Mouse (Mus musculus) kidney, embryonic 16.5 days (tissue): ENCODE measurements around the gene Bckdhb. TPM values are rescaled to one million over a fixed set of nuclear protein-coding genes. Genes with fewer than 3 reads are reported as not detected.
"Not testable (repeated sequence)": the region's sequence is repeated elsewhere in the genome, so short reads cannot be mapped to it uniquely, and the experiment has no call there.

ENCODE experiments used
- ATAC-seq: fragments of 200-750 bp; cut with Nextera tagmentation; 2 replicates; pipeline ENCODE4 v1.8.0; 2017; ENCODE audit warnings: moderate TSS enrichment; ENCODE audit not compliant: low FRiP score, low TSS enrichment
- H3K27ac ChIP-seq: fragments of 300-500 bp; sonication (generic); 2 replicates; pipeline ENCODE4 v1.5.1; 2014; ENCODE audit warnings: low read length
- H3K27me3 ChIP-seq: fragments of 300-500 bp; sonication (generic); 2 replicates; pipeline ENCODE4 v1.6.1; 2014; ENCODE audit warnings: low read length, control low read depth, mixed read lengths; ENCODE audit not compliant: insufficient read depth
- H3K36me3 ChIP-seq: fragments of 300-500 bp; sonication (generic); 2 replicates; pipeline ENCODE4 v1.6.1; 2014; ENCODE audit warnings: low read length, control low read depth, mixed read lengths; ENCODE audit not compliant: insufficient read depth
- H3K4me1 ChIP-seq: fragments of 300-500 bp; sonication (generic); 2 replicates; pipeline ENCODE4 v1.6.1; 2014; ENCODE audit warnings: low read length, control low read depth, mixed read lengths; ENCODE audit not compliant: insufficient read depth
- H3K4me2 ChIP-seq: fragments of 300-500 bp; sonication (generic); replicated peaks from 2 replicates; pipeline ENCODE4 v1.6.1; 2014; ENCODE audit warnings: low read depth, low read length
- H3K4me3 ChIP-seq: fragments of 300-500 bp; sonication (generic); 2 replicates; pipeline ENCODE4 v1.5.1; 2014; ENCODE audit warnings: mild to moderate bottlenecking, low read length
- H3K9ac ChIP-seq: fragments of 300-500 bp; sonication (generic); replicated peaks from 2 replicates; pipeline ENCODE4 v1.6.1; 2014; ENCODE audit warnings: low read length
- H3K9me3 ChIP-seq: fragments of 300-500 bp; sonication (generic); 2 replicates; pipeline ENCODE4 v1.6.1; 2016; ENCODE audit warnings: low read length, control low read depth
- WGBS: fragments of 180-500 bp; shearing (Covaris S2); extraction: QIAGEN DNeasy Blood & Tissue Kit; methylation state at CpG from one replicate; pipeline ENCODE4 v1.1.7; 2014; 5-methylcytosine and 5-hydroxymethylcytosine counted together
- polyA plus RNA-seq: library from polyadenylated mRNA; unstranded; fragments of >200 nt; fragmentation: Nextera tagmentation; extraction: Ambion mirVana; gene quantifications from 2 replicates; pipeline ENCODE4 v1.2.1, GENCODE M21; 2015

Bckdhb gene
- polyA plus RNA-seq, 1 experiment from 2014 or later = 51.2 TPM

DNA sequence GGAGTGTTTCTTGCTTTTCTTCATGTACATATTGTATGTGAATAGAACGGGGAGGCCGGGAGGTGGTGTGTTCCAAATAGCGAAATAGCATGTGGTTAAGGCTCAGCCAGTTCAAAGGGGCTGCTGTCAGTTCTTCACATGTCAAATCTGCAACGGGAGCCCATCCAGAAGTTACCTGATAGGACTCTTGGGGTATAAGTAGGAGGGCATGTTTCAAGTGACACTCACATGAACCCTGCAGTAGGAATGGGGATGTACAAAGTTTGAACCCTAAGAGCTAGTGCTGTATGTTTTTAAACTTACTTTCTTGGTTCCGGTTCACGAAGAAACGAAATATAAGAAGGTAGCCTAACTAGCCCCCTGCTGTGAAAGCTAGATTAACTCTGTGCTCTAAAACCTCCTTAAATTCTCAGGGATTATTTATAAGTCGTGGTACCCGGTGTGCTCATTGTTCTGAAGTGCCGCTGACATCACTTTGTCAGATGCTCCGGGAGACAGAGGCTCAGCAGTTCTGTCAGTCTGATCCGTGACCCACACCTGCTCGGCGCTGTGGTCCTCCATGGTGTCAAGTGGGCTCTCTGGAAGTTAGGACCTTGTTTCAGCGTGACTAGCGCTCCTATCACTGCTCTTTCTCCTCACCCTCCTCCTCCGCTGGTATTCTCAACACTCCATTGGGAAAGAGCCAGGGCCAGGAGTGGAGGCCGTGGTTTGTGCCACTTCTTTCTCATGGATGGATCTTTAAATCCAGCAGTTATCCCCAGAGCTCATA, 126.1 kb downstream of the Bckdhb start:
- H3K36me3 ChIP-seq = no peaks in the 10 kb centered on the region
- WGBS = 64% methylated on average over 18 of the region's 18 CpGs
- H3K9ac ChIP-seq = no peak overlapping the region
- no peak overlapping the region for H3K27ac ChIP-seq
- no peak for ATAC-seq
- no peaks in the 10 kb centered on the region for H3K27me3 ChIP-seq
- H3K4me3 ChIP-seq = no peak overlapping the region
- H3K4me1 ChIP-seq = no peaks in the 10 kb centered on the region
- H3K4me2 ChIP-seq = no peak overlapping the region
- no peaks in the 10 kb centered on the region for H3K9me3 ChIP-seq

DNA sequence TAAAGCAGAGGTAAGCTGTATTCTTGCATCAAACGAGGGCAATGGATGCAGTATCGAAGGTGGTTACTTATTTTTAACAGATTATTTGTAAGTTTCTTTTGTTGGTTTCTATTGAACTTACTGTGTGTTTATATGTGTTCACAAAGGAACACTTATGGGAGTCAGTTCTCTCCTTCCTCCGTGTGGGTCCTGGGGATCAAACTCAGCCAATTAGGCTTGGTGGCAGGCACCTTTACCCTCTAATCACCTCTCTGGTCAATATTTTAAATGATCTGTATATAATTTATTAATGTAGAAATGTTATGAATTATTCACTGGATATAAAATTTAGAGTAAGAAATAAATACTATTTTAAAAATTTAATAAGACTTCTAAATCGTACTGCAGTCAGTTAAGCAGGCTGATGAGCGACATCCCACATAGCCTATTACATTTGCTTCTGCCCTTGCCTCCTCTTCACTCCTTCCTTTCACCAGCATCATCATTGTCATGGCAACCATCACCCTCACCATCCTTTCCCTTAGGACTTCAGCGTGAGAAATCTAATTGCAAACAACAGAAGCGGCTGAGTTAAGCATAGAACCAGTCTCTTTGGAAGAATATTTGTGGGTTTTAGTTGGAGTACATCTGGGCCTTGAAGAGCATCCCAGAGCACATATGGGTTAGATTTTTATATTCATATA, 130.3 kb downstream of the Bckdhb start:
- no peaks in the 10 kb centered on the region for H3K9me3 ChIP-seq
- 91% methylated on average over 7 of the region's 7 CpGs for WGBS
- H3K36me3 ChIP-seq = no peaks in the 10 kb centered on the region
- no peak overlapping the region for H3K9ac ChIP-seq
- no peaks in the 10 kb centered on the region for H3K27me3 ChIP-seq
- no peak overlapping the region for H3K27ac ChIP-seq
- ATAC-seq = no peak
- H3K4me2 ChIP-seq = no peak overlapping the region
- H3K4me3 ChIP-seq = no peak overlapping the region
- H3K4me1 ChIP-seq = no peaks in the 10 kb centered on the region

DNA sequence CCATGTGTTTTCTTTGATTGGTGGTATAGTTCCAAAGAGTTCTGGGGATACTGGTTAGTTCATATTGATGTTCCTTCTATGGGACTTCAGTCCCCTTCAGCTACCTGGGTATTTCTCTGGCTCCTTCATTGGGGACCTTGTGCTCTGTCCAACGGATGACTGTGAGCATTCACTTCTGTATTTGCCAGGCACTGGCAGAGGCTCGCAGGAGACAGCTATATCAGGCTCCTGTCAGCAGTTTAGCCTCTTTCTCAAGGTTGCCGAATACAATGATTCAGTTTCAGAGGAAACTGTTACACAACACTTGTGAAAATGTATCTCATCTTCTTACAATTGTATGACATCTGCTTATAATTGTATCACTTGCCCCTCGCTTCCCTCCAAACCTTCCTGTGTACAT, 135.8 kb downstream of the Bckdhb start:
- not testable (repeated sequence) for H3K4me3 ChIP-seq, H3K27ac ChIP-seq, H3K9ac ChIP-seq, ATAC-seq, H3K27me3 ChIP-seq, H3K4me1 ChIP-seq, H3K36me3 ChIP-seq, H3K4me2 ChIP-seq, H3K9me3 ChIP-seq
- whole genome bisulfite sequencing = 89% methylated on average over 4 of the region's 4 CpGs

DNA sequence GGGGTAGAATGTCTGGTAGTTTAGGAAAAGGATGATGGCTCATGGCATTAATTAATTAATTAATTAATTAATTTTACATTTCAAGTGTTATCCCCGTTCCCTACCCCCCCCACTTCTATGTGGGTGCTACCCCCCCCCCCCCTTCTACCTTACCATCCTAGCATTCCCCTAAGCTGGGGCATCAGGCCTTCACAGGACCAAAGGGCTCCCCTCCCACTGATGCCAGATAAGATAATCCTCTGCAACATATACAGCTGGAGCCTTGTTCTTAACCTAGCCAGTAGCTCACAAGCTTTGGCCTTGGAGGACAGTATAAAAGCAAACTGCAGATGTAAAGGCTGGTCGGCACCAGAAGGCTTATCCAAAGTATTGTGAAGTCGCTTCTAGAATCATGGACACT, 138.7 kb downstream of the Bckdhb start:
- no peak for ATAC-seq
- Histone ChIP-seq H3K9me3 (no peaks in the 10 kb centered on the region), H3K27me3 (no peaks in the 10 kb centered on the region), H3K4me3 (no peak overlapping the region), H3K9ac (no peak overlapping the region), H3K27ac (no peak overlapping the region), H3K4me1 (no peaks in the 10 kb centered on the region), H3K4me2 (no peak overlapping the region), H3K36me3 (no peaks in the 10 kb centered on the region)
- WGBS = 99% methylated on average over 3 of the region's 3 CpGs

DNA sequence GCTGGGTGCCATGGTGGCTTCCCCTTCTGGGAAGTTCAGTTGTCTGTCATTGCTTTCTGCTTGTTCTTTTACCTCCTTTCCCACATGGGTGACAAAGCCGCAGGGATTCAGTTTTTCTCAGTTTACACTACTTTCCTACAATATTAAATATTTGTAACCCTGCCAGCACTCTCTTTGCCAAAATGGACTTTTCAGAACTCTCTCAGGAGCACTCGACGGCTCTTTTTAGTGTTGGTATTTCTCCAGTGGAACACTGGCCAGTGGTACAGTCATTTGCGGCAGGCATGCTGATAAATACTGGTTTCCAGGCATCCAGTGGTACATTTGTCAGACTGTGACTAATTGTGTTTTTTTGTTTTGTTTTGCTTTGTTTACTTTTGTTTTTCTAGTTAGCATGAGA, 139.2 kb downstream of the Bckdhb start:
- Histone ChIP-seq H3K4me2 (no peak overlapping the region), H3K36me3 (no peaks in the 10 kb centered on the region), H3K4me1 (no peaks in the 10 kb centered on the region), H3K9ac (no peak overlapping the region), H3K27ac (no peak overlapping the region), H3K27me3 (no peaks in the 10 kb centered on the region), H3K9me3 (no peaks in the 10 kb centered on the region), H3K4me3 (no peak overlapping the region)
- ATAC-seq = no peak
- WGBS = 81% methylated on average over 4 of the region's 4 CpGs

DNA sequence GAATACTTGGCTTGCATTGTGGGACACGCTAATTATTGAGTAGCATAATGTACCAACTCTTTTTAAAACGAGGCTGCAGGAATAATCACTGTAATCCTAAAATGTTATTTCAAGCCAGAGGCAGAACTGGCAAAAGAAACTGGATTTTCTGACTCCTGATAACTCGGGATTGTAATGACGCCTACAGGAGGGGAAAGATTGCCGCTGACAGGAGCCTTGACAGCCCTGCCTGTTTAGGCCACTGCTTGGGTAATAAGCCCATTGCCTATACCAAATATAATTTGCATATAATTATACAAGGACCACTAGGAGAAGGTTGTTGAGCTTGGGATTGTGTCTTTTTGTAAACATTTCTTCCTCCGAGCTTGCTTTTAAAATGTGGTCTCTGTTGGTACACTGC, 145.3 kb downstream of the Bckdhb start:
- 84% methylated on average over 6 of the region's 6 CpGs for WGBS
- no peak overlapping the region for H3K27ac ChIP-seq
- ATAC-seq = no peak

DNA sequence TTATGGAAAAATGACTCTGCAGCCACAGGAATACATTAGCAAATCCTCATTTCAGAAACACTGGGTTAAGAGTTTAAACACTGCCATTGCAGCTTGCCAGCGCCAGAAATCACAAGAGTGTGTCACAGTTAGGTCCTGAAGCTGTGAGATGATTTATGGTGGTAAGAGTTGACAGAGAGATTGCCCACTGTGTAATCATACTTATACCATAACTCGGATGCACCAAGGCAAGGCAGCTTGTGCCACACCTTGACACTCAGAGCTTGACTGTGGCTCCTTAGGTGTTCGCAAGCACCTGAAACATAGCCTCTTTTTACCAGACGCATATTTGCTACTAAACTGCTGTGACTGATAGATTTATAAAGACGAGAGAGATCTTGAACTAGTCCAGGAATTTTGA, 145.8 kb downstream of the Bckdhb start:
- H3K4me3 ChIP-seq = no peak overlapping the region
- ATAC-seq = no peak
- no peak overlapping the region for H3K4me2 ChIP-seq
- WGBS = 78% methylated on average over 5 of the region's 5 CpGs
- no peaks in the 10 kb centered on the region for H3K9me3 ChIP-seq
- H3K4me1 ChIP-seq = no peaks in the 10 kb centered on the region
- no peaks in the 10 kb centered on the region for H3K27me3 ChIP-seq
- H3K27ac ChIP-seq = no peak overlapping the region
- no peak overlapping the region for H3K9ac ChIP-seq
- no peaks in the 10 kb centered on the region for H3K36me3 ChIP-seq

More for the DNA sequence above, 145.3 kb downstream of the Bckdhb start:
- Histone ChIP-seq H3K9me3 (no peaks in the 10 kb centered on the region), H3K4me3 (no peak overlapping the region), H3K4me1 (no peaks in the 10 kb centered on the region), H3K36me3 (no peaks in the 10 kb centered on the region), H3K27me3 (no peaks in the 10 kb centered on the region), H3K9ac (no peak overlapping the region), H3K4me2 (no peak overlapping the region)

DNA sequence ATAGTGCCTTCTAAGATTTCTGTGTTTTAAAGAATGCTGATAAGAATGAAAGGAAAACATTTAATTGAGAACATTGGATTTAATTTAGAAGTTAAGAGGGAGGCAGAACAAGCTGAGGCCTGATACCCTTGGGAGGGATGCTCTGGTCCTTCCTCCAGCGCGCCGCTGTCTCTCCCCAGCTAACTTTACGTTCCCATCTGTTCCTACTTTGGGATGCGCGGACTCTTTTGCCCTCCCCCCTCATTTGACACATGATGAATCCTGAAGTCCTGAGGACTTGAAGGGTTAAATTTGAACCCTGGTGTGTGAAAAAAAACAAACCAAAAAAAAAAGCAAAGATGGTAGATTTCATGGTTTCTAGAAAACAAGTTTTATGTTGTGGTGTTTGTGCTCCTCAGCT, 147.6 kb downstream of the Bckdhb start:
- Histone ChIP-seq H3K9me3 (no peaks in the 10 kb centered on the region), H3K36me3 (no peaks in the 10 kb centered on the region), H3K27me3 (no peaks in the 10 kb centered on the region), H3K4me2 (no peak overlapping the region), H3K27ac (no peak overlapping the region), H3K4me1 (no peaks in the 10 kb centered on the region), H3K4me3 (no peak overlapping the region), H3K9ac (no peak overlapping the region)
- WGBS = 76% methylated on average over 6 of the region's 6 CpGs
- ATAC-seq = no peak

DNA sequence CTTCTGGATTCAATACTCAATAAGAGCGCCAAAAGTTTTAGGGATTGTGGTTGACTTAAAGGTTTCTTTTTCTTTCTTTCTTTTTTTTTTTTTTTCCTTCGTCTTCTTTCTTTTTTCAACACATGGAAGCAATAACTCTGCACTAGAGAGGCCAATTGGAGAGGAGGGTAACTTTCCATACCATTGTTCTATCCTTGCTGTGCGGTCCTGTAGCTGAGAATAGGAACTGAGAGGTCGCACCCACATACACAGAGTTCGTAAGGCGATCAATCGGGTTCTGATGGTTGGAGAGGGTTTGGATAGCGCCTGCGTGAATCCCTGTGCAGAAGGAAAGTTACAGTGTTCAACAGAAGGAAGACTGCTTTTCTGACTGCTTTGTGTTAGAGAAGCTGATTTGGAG, 148.3 kb downstream of the Bckdhb start:
- WGBS = 90% methylated on average over 9 of the region's 9 CpGs
- no peak for ATAC-seq
- no peak overlapping the region for H3K4me3 ChIP-seq
- H3K36me3 ChIP-seq = no peaks in the 10 kb centered on the region
- no peak overlapping the region for H3K27ac ChIP-seq
- no peaks in the 10 kb centered on the region for H3K9me3 ChIP-seq
- no peaks in the 10 kb centered on the region for H3K4me1 ChIP-seq
- no peak overlapping the region for H3K9ac ChIP-seq
- H3K4me2 ChIP-seq = no peak overlapping the region
- no peaks in the 10 kb centered on the region for H3K27me3 ChIP-seq

DNA sequence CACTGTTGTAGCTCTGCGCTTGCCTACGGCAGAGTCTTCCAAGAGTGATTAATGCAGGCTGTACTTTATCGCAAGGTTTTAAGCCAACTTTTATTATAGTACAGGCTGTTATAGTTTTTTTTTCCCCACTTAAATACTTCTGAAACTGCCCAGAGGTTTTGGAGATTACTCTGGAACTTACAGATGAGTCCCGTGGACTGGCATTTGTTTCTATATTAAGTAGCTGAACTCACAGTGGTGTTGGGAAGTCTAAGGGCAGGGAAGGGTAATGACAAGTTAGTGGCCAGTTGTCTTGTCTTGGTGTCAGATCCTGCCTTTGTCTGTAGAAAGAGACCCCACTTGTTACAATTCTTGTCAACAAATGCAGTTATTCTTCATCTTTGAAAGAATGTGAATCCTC, 158.6 kb downstream of the Bckdhb start:
- H3K4me1 ChIP-seq = no peaks in the 10 kb centered on the region
- no peak overlapping the region for H3K4me2 ChIP-seq
- ATAC-seq = no peak
- no peak overlapping the region for H3K4me3 ChIP-seq
- no peaks in the 10 kb centered on the region for H3K27me3 ChIP-seq
- H3K27ac ChIP-seq = no peak overlapping the region
- H3K36me3 ChIP-seq = no peaks in the 10 kb centered on the region
- H3K9me3 ChIP-seq = no peaks in the 10 kb centered on the region
- no peak overlapping the region for H3K9ac ChIP-seq
- WGBS = 68% methylated on average over 4 of the region's 4 CpGs
